Mouse (Mus musculus) hindbrain, embryonic 15.5 days (tissue): ENCODE results near the gene Kcnj6. TPM values are rescaled to one million over a fixed set of nuclear protein-coding genes. Genes with fewer than 3 reads are reported as not detected.
"Not testable (repeated sequence)": the region's sequence is repeated elsewhere in the genome, so short reads cannot be mapped to it uniquely, and the experiment has no call there.

Source experiments
- ATAC-seq: fragments of 200-750 bp; cut with Nextera tagmentation; 2 replicates; pipeline ENCODE4 v1.8.0; 2017; ENCODE audit warnings: low read depth, moderate number of reproducible peaks, moderate TSS enrichment; ENCODE audit not compliant: low FRiP score
- H3K27ac ChIP-seq: fragments of 300-500 bp; sonication (generic); replicated peaks from 2 replicates; pipeline ENCODE4 v1.5.1; 2015; ENCODE audit warnings: mild to moderate bottlenecking, inconsistent platforms
- H3K27me3 ChIP-seq: fragments of 300-500 bp; sonication (generic); 2 replicates; pipeline ENCODE4 v1.6.1; 2015; ENCODE audit warnings: control low read depth, inconsistent platforms
- H3K36me3 ChIP-seq: fragments of 300-500 bp; sonication (generic); 2 replicates; pipeline ENCODE4 v1.6.1; 2015; ENCODE audit warnings: control low read depth, inconsistent platforms
- H3K4me1 ChIP-seq: fragments of 300-500 bp; sonication (generic); replicated peaks from 2 replicates; pipeline ENCODE4 v1.6.1; 2015; ENCODE audit warnings: control low read depth, inconsistent platforms
- H3K4me2 ChIP-seq: fragments of 300-500 bp; sonication (generic); 2 replicates; pipeline ENCODE4 v1.6.1; 2015; ENCODE audit warnings: moderate library complexity, mild to moderate bottlenecking, inconsistent platforms
- H3K4me3 ChIP-seq: fragments of 300-500 bp; sonication (generic); 2 replicates; pipeline ENCODE4 v1.5.1; 2015; ENCODE audit warnings: mild to moderate bottlenecking, inconsistent platforms
- H3K9ac ChIP-seq: fragments of 300-500 bp; sonication (generic); 2 replicates; pipeline ENCODE4 v1.6.1; 2015; ENCODE audit warnings: inconsistent platforms
- H3K9me3 ChIP-seq: fragments of 300-500 bp; sonication (generic); 2 replicates; pipeline ENCODE4 v1.6.1; 2016; ENCODE audit warnings: control low read depth, inconsistent platforms
- WGBS: fragments of 180-500 bp; shearing (Covaris S2); methylation state at CpG from one replicate; pipeline ENCODE4 v1.1.7; 2015; 5-methylcytosine and 5-hydroxymethylcytosine counted together
- polyA plus RNA-seq: library from polyadenylated mRNA; unstranded; fragments of >200 nt; fragmentation: Nextera tagmentation; extraction: Ambion mirVana; gene quantifications from 2 replicates; pipeline ENCODE4 v1.2.1, GENCODE M21; 2015

The Kcnj6 gene
- polyA plus RNA-seq, 1 experiment from 2014 or later: 4.6 TPM

DNA sequence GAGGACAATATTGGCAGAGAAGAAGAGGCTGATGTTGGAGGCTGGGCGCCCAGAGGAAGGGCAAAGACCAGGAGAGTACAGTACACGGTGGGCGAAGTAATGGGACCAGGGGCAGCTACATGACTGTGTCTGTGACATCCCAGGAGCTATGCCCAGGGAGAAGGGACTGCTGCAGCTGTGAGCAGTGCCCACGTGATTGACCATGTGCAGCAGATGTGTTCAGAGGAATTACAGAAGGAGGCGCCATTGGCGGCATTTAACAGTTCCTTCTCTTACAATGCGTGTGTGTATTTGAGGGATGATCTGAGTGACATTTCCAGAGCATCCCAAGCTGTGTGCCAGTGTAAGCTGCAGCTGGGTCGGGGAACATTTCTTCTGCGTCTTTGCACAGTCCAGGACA lies 159.6 kb downstream of the Kcnj6 start:
- Histone ChIP-seq H3K4me1 (no peaks in the 10 kb centered on the region), H3K27ac (no peak overlapping the region), H3K9ac (no peak overlapping the region), H3K36me3 (no peaks in the 10 kb centered on the region), H3K27me3 (no peaks in the 10 kb centered on the region), H3K9me3 (no peaks in the 10 kb centered on the region), H3K4me2 (no peak overlapping the region), H3K4me3 (no peak overlapping the region)
- ATAC-seq: no peak
- 84% methylated on average over 9 of the region's 9 CpGs for WGBS

DNA sequence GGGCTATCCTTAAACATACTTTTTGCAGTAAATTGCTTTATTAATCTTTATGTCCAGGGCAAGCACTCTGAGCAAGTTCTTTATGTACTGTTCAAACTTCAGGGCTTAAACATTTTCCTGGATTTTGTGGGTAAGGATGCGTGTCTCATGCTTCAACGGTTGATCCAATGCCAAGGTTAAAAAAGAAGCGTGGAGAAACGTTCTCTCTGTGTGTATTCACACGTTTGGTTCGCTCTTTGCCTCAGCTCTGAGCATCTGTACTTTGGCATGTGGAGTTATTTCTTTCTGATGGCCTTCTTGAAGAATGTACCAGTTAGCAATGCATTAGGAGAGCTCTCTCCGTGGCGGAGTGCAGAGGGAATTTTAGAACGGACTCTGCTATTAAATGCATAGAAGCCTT lies 163.0 kb downstream of the Kcnj6 start:
- no peaks in the 10 kb centered on the region for H3K36me3 ChIP-seq
- no peaks in the 10 kb centered on the region for H3K9me3 ChIP-seq
- no peak overlapping the region for H3K9ac ChIP-seq
- no peak for ATAC-seq
- no peaks in the 10 kb centered on the region for H3K27me3 ChIP-seq
- H3K4me2 ChIP-seq: no peak overlapping the region
- H3K4me3 ChIP-seq: no peak overlapping the region
- H3K4me1 ChIP-seq: 0 out of 2 replicates have a peak, but pooled peaks cover 2% of the 10 kb centered on the region
- WGBS: 77% methylated on average over 9 of the region's 9 CpGs
- H3K27ac ChIP-seq: no peak overlapping the region

DNA sequence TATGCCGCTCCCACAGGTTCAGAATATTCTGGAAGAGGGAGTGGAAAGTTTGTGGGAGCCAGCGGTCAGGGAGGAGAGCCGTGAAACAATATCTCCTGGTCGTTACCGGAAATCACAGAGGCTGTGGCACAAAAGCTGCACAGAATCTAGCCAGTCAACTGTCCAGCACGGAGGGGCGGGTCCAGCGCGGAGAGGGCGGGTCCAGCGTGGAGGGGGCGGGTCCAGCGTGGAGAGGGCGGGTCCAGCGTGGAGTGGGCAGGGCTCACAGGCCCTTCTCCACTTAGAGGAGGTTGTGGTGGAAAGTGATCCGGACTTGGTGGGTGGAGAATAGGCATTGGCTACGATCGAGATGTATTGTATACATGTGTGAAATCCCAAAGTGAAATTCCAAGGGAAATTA lies 169.3 kb downstream of the Kcnj6 start:
- H3K27ac ChIP-seq: no peak overlapping the region
- ATAC-seq: no peak
- H3K4me1 ChIP-seq: peaks cover 16% of the 10 kb centered on the region
- 90% methylated on average over 18 of the region's 18 CpGs for WGBS
- H3K4me2 ChIP-seq: no peak overlapping the region
- no peaks in the 10 kb centered on the region for H3K27me3 ChIP-seq
- no peaks in the 10 kb centered on the region for H3K9me3 ChIP-seq
- no peaks in the 10 kb centered on the region for H3K36me3 ChIP-seq
- H3K4me3 ChIP-seq: no peak overlapping the region
- no peak overlapping the region for H3K9ac ChIP-seq

DNA sequence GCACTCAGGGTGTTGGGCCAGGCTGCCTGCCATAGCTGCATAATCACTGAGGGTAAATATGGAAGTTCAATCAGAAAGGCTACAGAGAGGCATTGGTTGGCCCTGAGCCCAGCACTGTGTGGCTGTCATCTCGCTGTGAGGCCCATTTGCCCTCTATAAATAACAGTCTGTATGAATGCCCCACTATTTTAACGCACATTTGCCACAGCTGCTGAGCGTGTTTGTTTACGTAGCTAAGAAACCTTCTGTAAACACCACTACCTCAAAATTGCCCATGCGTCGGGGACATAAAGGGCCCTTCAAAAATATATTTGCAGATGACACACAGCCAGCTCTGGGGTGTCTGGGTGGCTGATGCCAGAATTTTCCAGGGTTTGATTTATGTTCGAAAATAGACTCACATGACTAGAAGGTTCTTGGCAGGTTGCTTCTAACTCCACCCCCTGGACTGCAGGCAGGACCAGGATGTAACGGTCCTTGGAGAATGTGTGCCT lies 170.4 kb downstream of the Kcnj6 start:
- Histone ChIP-seq H3K4me1 (peaks cover 16% of the 10 kb centered on the region), H3K27me3 (no peaks in the 10 kb centered on the region), H3K4me2 (0 out of 2 replicates have a peak overlapping the region, but pooled peaks have one; percentile 15), H3K4me3 (no peak overlapping the region), H3K36me3 (no peaks in the 10 kb centered on the region), H3K9me3 (no peaks in the 10 kb centered on the region), H3K9ac (no peak overlapping the region), H3K27ac (0 out of 2 replicates have a peak overlapping the region, but pooled peaks have one; percentile 15)
- peak; percentile 68 for ATAC-seq
- 45% methylated on average over 8 of the region's 8 CpGs for WGBS

DNA sequence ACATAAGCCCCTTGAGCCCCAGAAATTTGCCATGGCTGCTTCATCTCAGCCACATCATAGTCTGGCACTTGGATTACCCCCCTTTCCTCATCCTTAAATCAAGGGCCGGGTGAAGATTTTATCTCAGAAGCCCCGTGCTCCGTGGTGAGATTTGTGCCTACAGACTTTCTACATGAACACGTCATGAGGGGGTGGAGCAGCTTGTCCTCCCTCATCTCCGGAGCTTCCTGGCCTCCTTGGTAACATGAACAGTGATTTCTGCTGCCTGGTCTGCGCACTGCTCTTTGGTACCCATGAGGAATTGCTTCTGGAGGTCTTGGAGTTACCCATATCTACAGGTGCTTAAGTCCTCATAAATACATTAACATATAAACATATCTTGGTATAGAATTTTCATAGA lies 172.2 kb downstream of the Kcnj6 start:
- no peak overlapping the region for H3K4me2 ChIP-seq
- no peaks in the 10 kb centered on the region for H3K27me3 ChIP-seq
- H3K4me1 ChIP-seq: peaks cover 16% of the 10 kb centered on the region
- H3K27ac ChIP-seq: no peak overlapping the region
- no peaks in the 10 kb centered on the region for H3K9me3 ChIP-seq
- WGBS: 89% methylated on average over 6 of the region's 6 CpGs
- no peak overlapping the region for H3K9ac ChIP-seq
- ATAC-seq: no peak
- no peaks in the 10 kb centered on the region for H3K36me3 ChIP-seq
- H3K4me3 ChIP-seq: no peak overlapping the region

DNA sequence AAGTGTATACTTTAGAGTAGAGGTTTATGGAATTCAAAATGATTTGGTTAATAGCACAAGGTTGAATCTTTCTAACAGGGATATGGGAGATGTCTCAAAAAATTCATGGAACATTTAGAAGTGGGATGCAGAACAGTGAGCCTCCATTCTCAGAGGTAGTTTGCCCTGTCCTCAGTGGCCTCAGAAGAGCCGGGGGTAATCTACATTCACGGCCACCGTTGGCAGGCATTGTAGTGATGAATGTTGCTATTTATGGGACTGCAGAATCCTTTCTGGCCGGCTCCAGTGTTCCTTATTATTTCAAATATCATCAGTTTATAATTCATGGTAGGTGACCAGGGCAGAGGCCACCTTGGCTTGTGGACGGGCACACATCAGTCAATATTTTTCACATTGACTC lies 174.9 kb downstream of the Kcnj6 start:
- Histone ChIP-seq H3K27ac (no peak overlapping the region), H3K4me2 (no peak overlapping the region), H3K9me3 (no peaks in the 10 kb centered on the region), H3K4me1 (peaks cover 10% of the 10 kb centered on the region), H3K27me3 (no peaks in the 10 kb centered on the region), H3K4me3 (no peak overlapping the region), H3K9ac (no peak overlapping the region), H3K36me3 (no peaks in the 10 kb centered on the region)
- 75% methylated on average over 5 of the region's 5 CpGs for WGBS
- no peak for ATAC-seq

DNA sequence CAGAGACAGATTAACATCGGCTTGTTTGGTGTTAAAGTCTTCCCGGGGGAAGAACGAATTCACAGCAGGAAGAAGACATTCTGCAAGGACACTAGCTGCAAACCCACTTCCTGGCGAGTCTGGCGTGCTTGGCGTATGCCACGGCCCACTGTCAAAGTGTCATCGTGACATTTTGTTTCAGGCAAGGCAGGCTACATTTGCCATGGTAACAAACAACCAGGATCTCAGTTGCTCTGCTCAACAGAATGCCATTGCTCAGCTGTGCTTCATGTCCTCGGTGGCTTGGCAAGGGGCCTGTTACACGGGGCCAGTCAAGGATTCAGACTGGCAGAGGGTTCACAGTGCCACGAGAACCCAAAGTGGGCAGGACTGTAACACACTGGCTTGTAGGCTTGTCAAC lies 175.9 kb downstream of the Kcnj6 start:
- 74% methylated on average over 11 of the region's 11 CpGs for WGBS
- ATAC-seq: no peak
- H3K4me2 ChIP-seq: no peak overlapping the region
- H3K9me3 ChIP-seq: no peaks in the 10 kb centered on the region
- no peaks in the 10 kb centered on the region for H3K36me3 ChIP-seq
- no peak overlapping the region for H3K9ac ChIP-seq
- no peak overlapping the region for H3K4me3 ChIP-seq
- no peak overlapping the region for H3K27ac ChIP-seq
- H3K27me3 ChIP-seq: no peaks in the 10 kb centered on the region
- H3K4me1 ChIP-seq: no peaks in the 10 kb centered on the region

DNA sequence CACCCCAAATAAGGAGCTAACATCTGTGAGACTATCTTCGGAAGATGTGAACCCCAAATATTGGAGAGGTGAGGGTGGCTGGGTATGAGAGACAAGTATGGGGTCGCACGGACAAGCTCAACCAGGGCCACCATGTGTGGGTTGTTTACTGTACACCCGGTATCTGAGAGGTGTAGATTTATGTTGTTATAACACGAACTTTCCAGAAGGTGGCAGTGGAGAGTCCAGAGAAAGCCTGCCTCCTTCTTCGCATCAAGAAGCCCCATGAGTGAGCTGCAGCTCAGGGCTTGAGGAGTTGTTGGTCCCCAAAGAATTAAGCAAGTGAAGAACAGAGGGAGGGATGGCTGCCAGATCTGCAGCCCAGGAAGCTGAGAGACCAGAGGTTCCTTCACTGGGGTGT lies 181.1 kb downstream of the Kcnj6 start:
- no peak overlapping the region for H3K4me3 ChIP-seq
- H3K27ac ChIP-seq: no peak overlapping the region
- peak; percentile 42; the same call in 1 of the 2 replicates for ATAC-seq
- H3K4me2 ChIP-seq: no peak overlapping the region
- H3K9ac ChIP-seq: no peak overlapping the region
- no peaks in the 10 kb centered on the region for H3K4me1 ChIP-seq
- no peaks in the 10 kb centered on the region for H3K27me3 ChIP-seq
- WGBS: 27% methylated on average over 6 of the region's 6 CpGs
- H3K9me3 ChIP-seq: peaks cover 11% of the 10 kb centered on the region
- no peaks in the 10 kb centered on the region for H3K36me3 ChIP-seq

DNA sequence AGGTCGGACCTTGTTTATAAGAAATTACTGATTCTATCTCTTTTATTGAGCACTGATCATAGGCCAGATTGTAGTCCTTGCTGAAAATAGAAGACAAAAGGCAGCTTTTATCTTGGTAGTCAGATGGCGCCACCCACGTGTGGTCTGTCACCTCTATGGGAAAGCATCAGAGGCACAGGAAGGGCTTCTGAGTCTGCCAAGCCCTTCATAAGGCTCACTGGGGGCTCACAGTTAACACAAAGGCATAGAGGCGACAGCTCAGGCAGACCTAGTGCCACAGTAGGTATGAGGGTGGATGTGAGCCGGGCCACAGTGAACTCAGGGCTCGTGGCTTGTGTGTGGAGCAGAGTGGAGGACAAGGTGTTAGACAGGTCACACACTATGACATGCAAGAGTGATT lies 181.6 kb downstream of the Kcnj6 start:
- no peaks in the 10 kb centered on the region for H3K4me1 ChIP-seq
- H3K4me3 ChIP-seq: no peak overlapping the region
- no peaks in the 10 kb centered on the region for H3K27me3 ChIP-seq
- ATAC-seq: no peak
- no peak overlapping the region for H3K27ac ChIP-seq
- no peaks in the 10 kb centered on the region for H3K36me3 ChIP-seq
- 87% methylated on average over 6 of the region's 6 CpGs for WGBS
- peaks cover 11% of the 10 kb centered on the region for H3K9me3 ChIP-seq
- no peak overlapping the region for H3K9ac ChIP-seq
- no peak overlapping the region for H3K4me2 ChIP-seq

DNA sequence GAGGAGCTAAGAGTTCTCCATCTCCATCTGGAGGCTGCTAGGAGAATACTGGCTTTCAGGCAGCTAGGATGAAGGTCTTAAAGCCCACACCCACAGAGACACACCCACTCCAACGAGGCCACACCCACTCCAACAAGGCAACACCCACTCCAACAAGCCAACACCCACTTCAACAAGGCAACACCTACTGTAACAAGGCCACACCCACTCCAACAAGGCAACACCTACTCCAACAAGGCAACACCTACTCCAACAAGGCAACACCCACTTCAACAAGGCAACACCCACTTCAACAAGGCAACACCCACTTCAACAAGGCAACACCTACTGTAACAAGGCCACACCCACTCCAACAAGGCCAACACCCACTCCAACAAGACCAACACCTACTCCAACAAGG lies 188.2 kb downstream of the Kcnj6 start:
- not testable (repeated sequence) for H3K36me3 ChIP-seq, H3K4me3 ChIP-seq, H3K4me1 ChIP-seq, H3K27me3 ChIP-seq, H3K27ac ChIP-seq, H3K9ac ChIP-seq, H3K4me2 ChIP-seq, ATAC-seq
- WGBS: 32% methylated on average over 1 of the region's 1 CpGs
- H3K9me3 ChIP-seq: peaks cover 11% of the 10 kb centered on the region

DNA sequence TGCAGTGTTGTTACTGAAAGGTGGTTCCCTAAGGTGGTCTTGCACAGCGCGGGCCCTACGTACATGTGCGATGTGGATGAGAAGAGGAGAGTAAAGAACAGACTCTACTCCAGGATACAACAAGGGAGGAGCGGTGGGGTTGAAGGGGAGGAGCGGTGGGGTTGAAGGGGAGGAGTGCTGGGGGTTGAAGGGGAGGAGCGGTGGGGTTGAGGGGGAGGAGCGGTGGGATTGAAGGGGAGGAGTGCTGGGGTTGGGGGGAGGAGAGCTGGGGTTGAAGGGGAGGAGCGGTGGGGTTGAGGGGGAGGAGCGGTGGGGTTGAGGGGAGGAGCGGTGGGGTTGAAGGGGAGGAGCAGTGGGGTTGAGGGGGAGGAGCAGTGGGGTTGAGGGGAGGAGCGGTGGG lies 199.3 kb downstream of the Kcnj6 start:
- no peaks in the 10 kb centered on the region for H3K9me3 ChIP-seq
- H3K36me3 ChIP-seq: no peaks in the 10 kb centered on the region
- ATAC-seq: no peak
- H3K4me3 ChIP-seq: no peak overlapping the region
- H3K27ac ChIP-seq: no peak overlapping the region
- H3K27me3 ChIP-seq: no peaks in the 10 kb centered on the region
- H3K4me1 ChIP-seq: no peaks in the 10 kb centered on the region
- no peak overlapping the region for H3K9ac ChIP-seq
- no peak overlapping the region for H3K4me2 ChIP-seq
- WGBS: 86% methylated on average over 11 of the region's 12 CpGs

DNA sequence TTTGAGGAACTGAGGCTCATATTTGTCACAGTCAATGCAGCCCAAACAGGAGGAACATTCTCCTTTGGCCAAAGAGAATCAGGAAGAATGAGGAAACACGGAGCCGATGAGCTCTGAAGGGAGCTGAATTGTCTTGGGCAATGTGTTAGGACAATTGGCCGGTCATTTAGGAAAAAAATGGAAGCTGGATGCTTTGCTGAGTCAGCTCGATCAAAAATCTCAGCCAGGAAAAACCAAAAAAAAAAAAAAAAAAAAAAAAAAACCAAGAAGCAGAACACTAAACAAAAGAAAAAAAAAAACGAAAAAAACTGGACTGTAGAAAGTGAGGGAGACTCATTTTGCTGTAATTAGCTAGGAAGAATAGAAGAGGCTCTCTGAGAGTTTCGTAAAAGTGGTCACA lies 200.1 kb downstream of the Kcnj6 start:
- Histone ChIP-seq H3K36me3 (no peaks in the 10 kb centered on the region), H3K9me3 (no peaks in the 10 kb centered on the region), H3K4me3 (no peak overlapping the region), H3K4me2 (no peak overlapping the region), H3K27me3 (no peaks in the 10 kb centered on the region), H3K9ac (no peak overlapping the region), H3K4me1 (no peaks in the 10 kb centered on the region), H3K27ac (no peak overlapping the region)
- ATAC-seq: no peak
- WGBS: 80% methylated on average over 6 of the region's 6 CpGs

DNA sequence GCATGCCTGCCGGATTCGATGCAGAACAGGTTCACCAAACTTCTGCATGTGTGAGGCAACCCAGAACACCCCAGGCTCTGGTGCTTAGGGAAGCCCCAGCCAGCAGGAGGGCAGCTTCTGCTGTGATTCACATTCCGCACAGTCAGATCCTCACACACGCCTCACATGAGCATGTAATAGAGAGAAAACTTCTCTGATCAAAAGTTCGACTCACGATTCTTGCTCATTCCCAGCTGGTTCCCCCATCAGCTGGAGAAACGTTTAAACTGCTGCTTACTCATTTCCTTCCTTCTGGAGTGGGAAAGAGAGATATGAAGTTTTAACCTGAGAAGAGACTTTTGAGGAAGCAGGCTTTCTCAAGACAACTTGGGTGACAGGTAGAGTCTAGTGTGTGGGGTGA lies 204.5 kb downstream of the Kcnj6 start:
- 84% methylated on average over 7 of the region's 7 CpGs for WGBS
- no peaks in the 10 kb centered on the region for H3K27me3 ChIP-seq

More for the DNA sequence above, 204.5 kb downstream of the Kcnj6 start:
- Histone ChIP-seq H3K27ac (no peak overlapping the region), H3K4me3 (no peak overlapping the region), H3K4me2 (no peak overlapping the region), H3K9me3 (no peaks in the 10 kb centered on the region), H3K36me3 (no peaks in the 10 kb centered on the region), H3K4me1 (no peaks in the 10 kb centered on the region), H3K9ac (no peak overlapping the region)
- ATAC-seq: no peak
